8 mouse cellular contexts compared by ENCODE assay signal in the genomic region with DNA sequence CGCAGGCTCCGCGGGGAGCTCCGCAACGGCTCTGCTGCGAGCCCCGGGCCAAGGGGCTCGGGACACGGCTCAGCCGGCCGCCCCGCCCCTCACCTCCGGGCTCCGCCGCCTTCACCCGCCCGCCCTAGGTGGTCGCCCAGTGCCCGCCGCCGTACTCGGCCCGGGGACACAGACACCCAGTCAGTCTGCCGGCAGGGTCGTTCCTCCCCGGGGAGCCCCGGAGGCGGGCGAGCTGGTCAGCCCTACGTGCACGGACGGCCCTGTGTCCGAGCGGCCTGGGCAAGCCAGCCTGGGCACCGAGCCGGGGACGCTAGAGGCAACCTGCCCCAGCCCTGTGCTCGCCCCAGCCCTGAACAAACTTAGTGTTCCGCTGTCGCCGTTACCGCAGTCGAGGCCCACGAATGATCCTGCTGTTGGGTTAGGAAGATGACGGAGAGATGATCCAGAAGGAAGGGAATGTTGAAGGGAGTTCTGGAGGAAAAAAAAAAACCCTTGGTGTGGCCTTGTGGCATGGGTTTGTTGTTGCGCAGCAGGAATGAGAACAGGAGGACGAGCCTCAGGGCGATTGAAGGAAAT. TPM values are rescaled to one million over a fixed set of nuclear protein-coding genes. Genes with fewer than 3 reads are reported as not detected.
A peak's percentile ranks its signal among the peaks of the same experiment; 100 is the strongest.
DNase-seq lines count a peak whose midpoint lies in the region; ATAC-seq and TF ChIP-seq lines count a peak whose summit lies in the region.

No protein-coding gene starts in this region.

- DNase-seq in kidney, adult 8-10 months = peak; percentile 10 to 50
- no peak for DNase-seq in kidney, adult 18-20 months
- peak; percentile 72 for DNase-seq in cerebellum, adult 9-10 months
- DNase-seq in gastrocnemius, postnatal 10 days = peak; percentile 72
- DNase-seq in limb, embryonic 11.5 days (ENCODE audit: low spot score) = no peak
- no peak for DNase-seq in B cell, adult 2 months

- no peaks in the 10 kb centered on the region for H3K27me3 ChIP-seq in ES-Bruce4 (ENCODE audit: control insufficient read depth, insufficient read depth, low read length, poor library complexity, severe bottlenecking)
- H3K27me3 ChIP-seq in limb, embryonic 11.5 days (ENCODE audit: control insufficient read depth, insufficient read depth, low read length) = no peaks in the 10 kb centered on the region
- H3K27me3 ChIP-seq in neural tube, embryonic 12.5 days (replicated peaks) = no peaks in the 10 kb centered on the region

- WGBS in limb, embryonic 11.5 days = under 1% methylated on average over 45 of the region's 48 CpGs
- WGBS in neural tube, embryonic 12.5 days = under 1% methylated on average over 48 of the region's 48 CpGs

- no peak overlapping the region for H3K27ac ChIP-seq in ES-Bruce4 (ENCODE audit: insufficient read depth, low read length)
- H3K27ac ChIP-seq in limb, embryonic 11.5 days (replicated peaks; ENCODE audit: low read depth, low read length) = peak overlapping the region; percentile 65
- H3K27ac ChIP-seq in neural tube, embryonic 12.5 days = peak overlapping the region; percentile 33; the same call in 1 of the 2 replicates

- no peak; the same call in 1 of the 2 replicates for ATAC-seq in limb, embryonic 11.5 days (ENCODE audit: insufficient number of reproducible peaks, low FRiP score, low TSS enrichment, low read depth)
- peak; percentile 80 for ATAC-seq in neural tube, embryonic 12.5 days (ENCODE audit: low FRiP score, low read depth)

- no peaks in the 10 kb centered on the region for H3K4me1 ChIP-seq in ES-Bruce4 (ENCODE audit: control insufficient read depth, insufficient read depth, low read length)
- H3K4me1 ChIP-seq in limb, embryonic 11.5 days (ENCODE audit: control insufficient read depth, insufficient read depth, low read length) = no peaks in the 10 kb centered on the region
- H3K4me1 ChIP-seq in neural tube, embryonic 12.5 days = peaks cover 14% of the 10 kb centered on the region

- peak overlapping the region; percentile 100 for H3K4me3 ChIP-seq in ES-Bruce4 (ENCODE audit: low read depth, low read length)
- H3K4me3 ChIP-seq in limb, embryonic 11.5 days (ENCODE audit: low read depth, low read length) = peak overlapping the region; percentile 95
- peak overlapping the region; percentile 94 for H3K4me3 ChIP-seq in neural tube, embryonic 12.5 days

- H3K36me3 ChIP-seq in ES-Bruce4 (ENCODE audit: control insufficient read depth, insufficient read depth, low read length, poor library complexity, severe bottlenecking) = peaks cover 4% of the 10 kb centered on the region
- H3K36me3 ChIP-seq in limb, embryonic 11.5 days (ENCODE audit: control insufficient read depth, insufficient read depth, low read length) = 0 out of 2 replicates have a peak, but pooled peaks cover 3% of the 10 kb centered on the region
- peaks cover 14% of the 10 kb centered on the region for H3K36me3 ChIP-seq in neural tube, embryonic 12.5 days

- TF ChIP-seq CTCF in ES-Bruce4 (IDR thresholded peaks at IDR 0.05; ENCODE audit: low read depth, low read length) = no peak

- no peaks in the 10 kb centered on the region for H3K9me3 ChIP-seq in ES-Bruce4 (replicated peaks; ENCODE audit: control insufficient read depth, insufficient read depth, low read length, poor library complexity, severe bottlenecking)
- no peaks in the 10 kb centered on the region for H3K9me3 ChIP-seq in limb, embryonic 11.5 days (ENCODE audit: control insufficient read depth, low read length)
- H3K9me3 ChIP-seq in neural tube, embryonic 12.5 days = no peaks in the 10 kb centered on the region

- peak overlapping the region; percentile 70 for H3K4me2 ChIP-seq in limb, embryonic 11.5 days (ENCODE audit: low read depth, severe bottlenecking)
- peak overlapping the region; percentile 69 for H3K4me2 ChIP-seq in neural tube, embryonic 12.5 days (replicated peaks)

- no peak for TF ChIP-seq EP300 in ES-Bruce4 (IDR thresholded peaks at IDR 0.05; ENCODE audit: insufficient read depth, low read depth, low read length)

- H3K9ac ChIP-seq in ES-Bruce4 (ENCODE audit: low read depth, poor library complexity, severe bottlenecking) = peak overlapping the region; percentile 93
- H3K9ac ChIP-seq in limb, embryonic 11.5 days (ENCODE audit: low read length) = peak overlapping the region; percentile 77
- H3K9ac ChIP-seq in neural tube, embryonic 12.5 days = peak overlapping the region; percentile 89

- no peak for TF ChIP-seq POLR2A in ES-Bruce4 (IDR thresholded peaks at IDR 0.05; ENCODE audit: insufficient read depth, low read length)

RNA-seq across cellular contexts. Expression of a gene that starts 0.4 kb away (rescaled TPM):
- polyA plus RNA-seq in ES-Bruce4 (2011; ENCODE audit: insufficient read depth, insufficient read length, low read depth, missing spikeins) = 65.1 and 67.5 TPM in 2 replicates
- 10 to 100 TPM; 23.2 to 25.5 TPM for total RNA-seq in gastrocnemius, postnatal 10 days (2021)
- 77.3 and 86.6 TPM in 2 replicates for polyA plus RNA-seq in limb, embryonic 11.5 days (2014; fragmentation: Nextera tagmentation; extraction: Ambion mirVana)
- polyA plus RNA-seq in neural tube, embryonic 12.5 days (2016; fragmentation: Nextera tagmentation; extraction: Ambion mirVana) = 75.9 and 85.5 TPM in 2 replicates

RNA-seq across cellular contexts. Expression of a gene that starts 0.6 kb away (rescaled TPM):
- polyA plus RNA-seq in ES-Bruce4 (2011; ENCODE audit: insufficient read depth, insufficient read length, low read depth, missing spikeins) = 2.4 and 2.9 TPM in 2 replicates
- total RNA-seq in gastrocnemius, postnatal 10 days (2021) = under 1 TPM; 0.28 to 0.29 TPM
- 1.8 and 2.4 TPM in 2 replicates for polyA plus RNA-seq in limb, embryonic 11.5 days (2014; fragmentation: Nextera tagmentation; extraction: Ambion mirVana)
- polyA plus RNA-seq in neural tube, embryonic 12.5 days (2016; fragmentation: Nextera tagmentation; extraction: Ambion mirVana) = 0.81 and 1.2 TPM in 2 replicates

RNA-seq across cellular contexts. Expression of a gene that starts 47.2 kb away (rescaled TPM):
- polyA plus RNA-seq in ES-Bruce4 (2011; ENCODE audit: insufficient read depth, insufficient read length, low read depth, missing spikeins) = 63.9 and 64.9 TPM in 2 replicates
- total RNA-seq in gastrocnemius, postnatal 10 days (2021) = 10 to 100 TPM in 1 of 2 experiments, 1 to 10 TPM in 1; 8.6 to 10.9 TPM
- polyA plus RNA-seq in limb, embryonic 11.5 days (2014; fragmentation: Nextera tagmentation; extraction: Ambion mirVana) = 81.3 and 85.8 TPM in 2 replicates
- 57.6 and 65.3 TPM in 2 replicates for polyA plus RNA-seq in neural tube, embryonic 12.5 days (2016; fragmentation: Nextera tagmentation; extraction: Ambion mirVana)

RNA-seq across cellular contexts. Expression of a gene that starts 59.4 kb away (rescaled TPM):
- polyA plus RNA-seq in ES-Bruce4 (2011; ENCODE audit: insufficient read depth, insufficient read length, low read depth, missing spikeins) = not detected in 2 replicates
- 1 to 10 TPM; 6.3 to 7.0 TPM for total RNA-seq in gastrocnemius, postnatal 10 days (2021)
- polyA plus RNA-seq in limb, embryonic 11.5 days (2014; fragmentation: Nextera tagmentation; extraction: Ambion mirVana) = 1.0 and 1.2 TPM in 2 replicates
- 3.2 and 3.6 TPM in 2 replicates for polyA plus RNA-seq in neural tube, embryonic 12.5 days (2016; fragmentation: Nextera tagmentation; extraction: Ambion mirVana)

Comparison
In these comparisons a context has a peak if more than half of its experiments do, and no peak if none do; other contexts are left out.
1. DNase-seq: peak in kidney, adult 8-10 months (2 of 2), cerebellum, adult 9-10 months (single experiment) and gastrocnemius, postnatal 10 days (single experiment); none in kidney, adult 18-20 months (single experiment), limb, embryonic 11.5 days (single experiment) and B cell, adult 2 months (0 of 2).
2. Peak in every context shown above with its lines, with median percentiles within 50 percentile points of each other: H3K4me3 ChIP-seq and H3K9ac ChIP-seq.